Mouse (Mus musculus) cerebral cortex, adult 2 months (tissue): ENCODE data around the gene Jakmip3.

Experiments
- WGBS: fragments of 180-500 bp; shearing (Covaris S2); methylation state at CpG from one replicate; pipeline ENCODE4 v1.1.7; 2018; 5-methylcytosine and 5-hydroxymethylcytosine counted together

Jakmip3 gene

GRCm38 (mm10) chr7:138940612-138941461 lies at the start of gene Jakmip3:
Gene Jakmip3 (plus strand): TSS chr7:138940730.
- WGBS, result under 1% methylated on average over 78 of the region's 78 CpGs

- WGBS, result 73% methylated on average over 2 of the region's 2 CpGs
Measured at GRCm38 (mm10) chr7:138898122-138898521, 42.4 kb upstream of the Jakmip3 start.

- 79% methylated on average over 4 of the region's 4 CpGs for WGBS
Measured at GRCm38 (mm10) chr7:138898743-138899142, 41.8 kb upstream of the Jakmip3 start.

GRCm38 (mm10) chr7:138903886-138904435 lies 36.6 kb upstream of the Jakmip3 start:
- 82% methylated on average over 7 of the region's 7 CpGs for WGBS

GRCm38 (mm10) chr7:138906441-138906840 lies 34.1 kb upstream of the Jakmip3 start:
- WGBS, result 79% methylated on average over 1 of the region's 1 CpGs

- 8% methylated on average over 7 of the region's 7 CpGs for WGBS
Measured at GRCm38 (mm10) chr7:138907043-138907442, 33.5 kb upstream of the Jakmip3 start.

GRCm38 (mm10) chr7:138907976-138908375 lies 32.6 kb upstream of the Jakmip3 start:
- WGBS, result 81% methylated on average over 5 of the region's 5 CpGs

- WGBS, result 9% methylated on average over 10 of the region's 10 CpGs
Measured at GRCm38 (mm10) chr7:138908768-138909276, 31.7 kb upstream of the Jakmip3 start.

- under 1% methylated on average over 65 of the region's 66 CpGs for WGBS
Measured at GRCm38 (mm10) chr7:138909277-138910192, 31.0 kb upstream of the Jakmip3 start, which contains the start of gene Bnip3. Gene Bnip3 (minus strand): TSS chr7:138909519.

GRCm38 (mm10) chr7:138910193-138910562 lies 30.4 kb upstream of the Jakmip3 start:
- WGBS, result 27% methylated on average over 7 of the region's 7 CpGs

GRCm38 (mm10) chr7:138913616-138914015 lies 26.9 kb upstream of the Jakmip3 start:
- WGBS, result 86% methylated on average over 3 of the region's 3 CpGs

GRCm38 (mm10) chr7:138919156-138919944 lies 21.2 kb upstream of the Jakmip3 start:
- WGBS, result 5% methylated on average over 26 of the region's 26 CpGs

GRCm38 (mm10) chr7:138921611-138922010 lies 18.9 kb upstream of the Jakmip3 start:
- 79% methylated on average over 8 of the region's 8 CpGs for WGBS

- WGBS, result 26% methylated on average over 3 of the region's 3 CpGs
Measured at GRCm38 (mm10) chr7:138923756-138924425, 16.6 kb upstream of the Jakmip3 start.

GRCm38 (mm10) chr7:138928456-138928855 lies 12.1 kb upstream of the Jakmip3 start:
- WGBS, result 58% methylated on average over 4 of the region's 4 CpGs

GRCm38 (mm10) chr7:138934523-138934922 lies 6.0 kb upstream of the Jakmip3 start:
- 90% methylated on average over 3 of the region's 3 CpGs for WGBS

GRCm38 (mm10) chr7:138938991-138939390 lies 1.5 kb upstream of the Jakmip3 start:
- 77% methylated on average over 7 of the region's 7 CpGs for WGBS

- WGBS, result under 1% methylated on average over 17 of the region's 17 CpGs
Measured at GRCm38 (mm10) chr7:138940256-138940611, 296 bp upstream of the Jakmip3 start.

- WGBS, result 20% methylated on average over 5 of the region's 5 CpGs
Measured at GRCm38 (mm10) chr7:138941571-138941970, 1.0 kb downstream of the Jakmip3 start.

GRCm38 (mm10) chr7:138942301-138942700 lies 1.8 kb downstream of the Jakmip3 start:
- 74% methylated on average over 1 of the region's 1 CpGs for WGBS

- WGBS, result 45% methylated on average over 3 of the region's 3 CpGs
Measured at GRCm38 (mm10) chr7:138945668-138946067, 5.1 kb downstream of the Jakmip3 start.
